Mouse (Mus musculus) megakaryocyte, embryonic 14.5 days (primary cell): ENCODE measurements around the gene Pacrg.

Experiments
- FLI1 ChIP-seq: IDR thresholded peaks from 2 replicates; pipeline ENCODE4 v1.6.1; 2012; ENCODE audit warnings: low read length, inconsistent platforms, mixed read lengths
- GATA1 ChIP-seq: IDR thresholded peaks from 3 replicates; pipeline ENCODE4 v1.6.1; 2012; ENCODE audit warnings: mixed read lengths, low read length, inconsistent platforms, borderline replicate concordance

DNA sequence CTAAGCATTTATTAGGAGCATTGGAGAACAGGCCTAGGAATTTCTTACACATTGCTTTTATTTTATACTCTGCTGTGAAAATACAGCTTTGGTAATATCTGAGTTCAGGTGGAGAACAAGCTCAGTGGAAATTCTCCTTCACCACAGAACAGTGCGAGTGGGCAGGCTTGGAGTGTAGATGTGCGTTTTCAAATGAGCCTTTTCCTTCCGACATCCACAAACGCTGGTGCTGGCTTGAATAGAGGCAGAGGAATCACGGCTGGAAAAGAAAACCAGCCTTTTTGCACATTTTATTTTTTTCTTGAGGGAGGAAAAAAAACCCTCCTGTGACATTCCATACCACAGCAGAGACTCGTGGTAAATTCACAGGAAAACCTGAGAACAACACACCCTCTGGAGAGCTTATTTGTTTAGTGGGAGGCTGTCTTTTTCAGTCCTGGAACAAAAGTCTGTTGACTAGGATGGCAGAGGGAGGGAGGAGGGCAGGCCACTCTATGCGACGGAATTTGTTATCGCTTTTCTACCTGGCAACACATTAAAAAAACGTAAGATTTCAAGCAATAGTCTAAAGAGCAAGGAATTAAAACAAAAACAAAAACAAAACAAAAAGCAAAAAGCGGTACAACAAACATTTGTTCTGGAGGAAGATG, 320.5 kb downstream of the Pacrg start:
- no peak for TF ChIP-seq GATA1
- TF ChIP-seq FLI1 = no peak
